Mouse (Mus musculus) CH12.LX (cell line): ENCODE measurements around the gene Srsf10.

ENCODE experiments used
- CTCF ChIP-seq, 2 experiments: IDR thresholded peaks in 1 of 2; conservative IDR thresholded peaks in 1 of 2; 2 replicates each; pipeline ENCODE4 v1.5.1; 2011 to 2012; ENCODE audit warnings: low read depth in 2 of 2, low read length in 2 of 2, improper control_type of control experiment in 1 of 2, inconsistent platforms in 1 of 2, mild to moderate bottlenecking in 1 of 2, moderate library complexity in 1 of 2
- EP300 ChIP-seq: IDR thresholded peaks from 2 replicates; pipeline ENCODE4 v1.6.1; 2011; ENCODE audit warnings: low read length, improper control_type of control experiment
- ETS1 ChIP-seq: conservative IDR thresholded peaks from 2 replicates; pipeline ENCODE4 v1.6.1; 2012; ENCODE audit warnings: low read depth, mild to moderate bottlenecking, inconsistent platforms, low read length, improper control_type of control experiment, moderate library complexity
- MAFK ChIP-seq: IDR thresholded peaks from 2 replicates; pipeline ENCODE4 v1.6.1; 2011; ENCODE audit warnings: low read length, improper control_type of control experiment; ENCODE audit not compliant: insufficient replicate concordance
- MXI1 ChIP-seq: IDR thresholded peaks from 2 replicates; pipeline ENCODE4 v1.6.1; 2011; ENCODE audit warnings: mild to moderate bottlenecking, low read depth, low read length, improper control_type of control experiment
- POLR2A ChIP-seq: IDR thresholded peaks from 2 replicates; pipeline ENCODE4 v1.6.1; 2011; ENCODE audit warnings: low read depth, mild to moderate bottlenecking, improper control_type of control experiment, low read length
- POLR2AphosphoS2 ChIP-seq: IDR thresholded peaks from 2 replicates; pipeline ENCODE4 v1.6.1; 2011; ENCODE audit warnings: low read depth, low read length, improper control_type of control experiment
- SMC3 ChIP-seq: IDR thresholded peaks from 2 replicates; pipeline ENCODE4 v1.6.1; 2011; ENCODE audit warnings: low read depth, low read length, improper control_type of control experiment
- ZMIZ1 ChIP-seq: IDR thresholded peaks from 2 replicates; pipeline ENCODE4 v1.6.1; 2012; ENCODE audit warnings: low read depth, mild to moderate bottlenecking, inconsistent platforms, low read length, improper control_type of control experiment

DNA sequence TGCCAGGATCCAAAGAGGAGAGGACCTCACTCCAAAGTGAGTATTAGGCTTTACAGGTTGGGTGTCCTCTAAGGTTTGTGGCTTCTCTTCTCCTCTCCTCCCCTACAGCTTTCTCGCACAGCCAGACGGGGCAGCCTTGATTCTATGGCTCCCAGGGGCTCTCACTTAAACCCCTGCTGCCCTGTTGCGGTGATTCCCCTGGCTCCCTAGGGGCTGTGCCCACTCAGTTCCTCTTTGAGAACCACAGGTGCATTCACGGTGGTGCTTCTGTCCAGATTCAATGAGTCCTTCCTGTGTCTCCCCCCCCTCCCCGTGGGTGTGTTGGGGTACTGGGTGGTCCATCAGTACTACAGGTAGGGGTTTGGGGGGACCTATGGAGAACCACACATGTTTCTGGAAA is 44.5 kb downstream of the Srsf10 start:
- TF ChIP-seq MXI1 (no peak), POLR2A (peak; percentile 36; the same call in 1 of the 2 replicates), MAFK (0 out of 2 replicates have a peak, but pooled peaks have one; percentile 50), CTCF (conservative IDR thresholded peaks at IDR 0.05 in 1 of 2, IDR thresholded peaks at IDR 0.05 in 1 of 2; ENCODE audit: low read depth in 2 of 2, low read length in 2 of 2) (peak in 1 of 2 experiments; percentile 39; a peak in 1 of 4 replicates), ETS1 (peak; percentile 85), SMC3 (peak; percentile 22; the same call in 1 of the 2 replicates), ZMIZ1 (no peak), POLR2AphosphoS2 (no peak), EP300 (peak; percentile 97)
